Mouse (Mus musculus) thymus, adult 2 months (tissue): Measurements from ENCODE around the gene Actc1.

Source experiments
- CTCF ChIP-seq: fragments of 200-500 bp; IDR thresholded peaks from 2 replicates; pipeline ENCODE4 v1.5.1; 2012; ENCODE audit warnings: mild to moderate bottlenecking, control low read depth, low read length, moderate library complexity, borderline replicate concordance; ENCODE audit not compliant: control insufficient read depth, poor library complexity, insufficient read depth; ENCODE audit errors: extremely low read depth
- POLR2A ChIP-seq: fragments of 200-500 bp; IDR thresholded peaks from 2 replicates; pipeline ENCODE4 v1.6.1; 2012; ENCODE audit warnings: mild to moderate bottlenecking, low read length, control low read depth, moderate library complexity; ENCODE audit not compliant: control insufficient read depth, poor library complexity, insufficient read depth; ENCODE audit errors: extremely low read depth

GRCm38 (mm10) chr2:114037926-114038325 is 15.4 kb downstream of the Actc1 start:
- TF ChIP-seq POLR2A (no peak), CTCF (no peak)
